Mouse (Mus musculus): ENCODE data around the gene Pcna. TPM values are rescaled to one million over a fixed set of nuclear protein-coding genes. Genes with fewer than 3 reads are reported as not detected.
"Not testable (repeated sequence)": the region's sequence is repeated elsewhere in the genome, so short reads cannot be mapped to it uniquely, and the experiment has no call there.

Gene Pcna
- polyA plus RNA-seq, 1 experiment = 203 TPM

- peak within 1 kb of the TSS; percentile 85 for H3K4me3 ChIP-seq (ENCODE audit: insufficient read depth, low read length)
- no peak within 1 kb of the TSS; the same call in 1 of the 2 replicates for H3K27ac ChIP-seq (ENCODE audit: insufficient read depth, low read length)
- peak; percentile 89 for TF ChIP-seq CTCF (IDR thresholded peaks at IDR 0.05; ENCODE audit: borderline replicate concordance, insufficient read depth, low read length)
- peak; percentile 69 for TF ChIP-seq POLR2A (IDR thresholded peaks at IDR 0.05; ENCODE audit: low read depth, low read length)
- peaks cover 3% of the 10 kb centered on the region; the same call in 1 of the 2 replicates for H3K4me1 ChIP-seq (ENCODE audit: control insufficient read depth, insufficient read depth, low read length)
Observed at GRCm38 (mm10) chr2:132262879-132263398, 9.8 kb upstream of the Pcna start, which contains the start of gene Cds2. Gene Cds2 (plus strand): TSS chr2:132263148.

- peaks cover 3% of the 10 kb centered on the region; the same call in 1 of the 2 replicates for H3K4me1 ChIP-seq (ENCODE audit: control insufficient read depth, insufficient read depth, low read length)
- TF ChIP-seq CTCF (IDR thresholded peaks at IDR 0.05; ENCODE audit: borderline replicate concordance, insufficient read depth, low read length) = no peak
- no peak for TF ChIP-seq POLR2A (IDR thresholded peaks at IDR 0.05; ENCODE audit: low read depth, low read length)
- H3K27ac ChIP-seq (ENCODE audit: insufficient read depth, low read length) = no peak overlapping the region
- no peak overlapping the region for H3K4me3 ChIP-seq (ENCODE audit: insufficient read depth, low read length)
Observed at GRCm38 (mm10) chr2:132262175-132262574, 9.1 kb upstream of the Pcna start.

- Histone ChIP-seq H3K4me1 (ENCODE audit: control insufficient read depth, insufficient read depth, low read length) (no peaks in the 10 kb centered on the region), H3K27ac (ENCODE audit: insufficient read depth, low read length) (no peak overlapping the region), H3K4me3 (ENCODE audit: insufficient read depth, low read length) (no peak overlapping the region)
- no peak for TF ChIP-seq CTCF (IDR thresholded peaks at IDR 0.05; ENCODE audit: borderline replicate concordance, insufficient read depth, low read length)
- TF ChIP-seq POLR2A (IDR thresholded peaks at IDR 0.05; ENCODE audit: low read depth, low read length) = no peak
Observed at GRCm38 (mm10) chr2:132260601-132261000, 7.5 kb upstream of the Pcna start.

- H3K4me1 ChIP-seq (ENCODE audit: control insufficient read depth, insufficient read depth, low read length) = no peaks in the 10 kb centered on the region
- H3K27ac ChIP-seq (ENCODE audit: insufficient read depth, low read length) = no peak overlapping the region
- TF ChIP-seq CTCF (IDR thresholded peaks at IDR 0.05; ENCODE audit: borderline replicate concordance, insufficient read depth, low read length) = no peak
- TF ChIP-seq POLR2A (IDR thresholded peaks at IDR 0.05; ENCODE audit: low read depth, low read length) = no peak
- H3K4me3 ChIP-seq (ENCODE audit: insufficient read depth, low read length) = no peak overlapping the region
Observed at GRCm38 (mm10) chr2:132257350-132258068, 4.4 kb upstream of the Pcna start.

GRCm38 (mm10) chr2:132253603-132254002, 489 bp upstream of the Pcna start:
- H3K27ac ChIP-seq (ENCODE audit: insufficient read depth, low read length) = no peak overlapping the region
- TF ChIP-seq CTCF (IDR thresholded peaks at IDR 0.05; ENCODE audit: borderline replicate concordance, insufficient read depth, low read length) (no peak), POLR2A (IDR thresholded peaks at IDR 0.05; ENCODE audit: low read depth, low read length) (no peak)

GRCm38 (mm10) chr2:132251911-132252310, 1.2 kb downstream of the Pcna start:
- Histone ChIP-seq H3K4me3 (ENCODE audit: insufficient read depth, low read length) (peak overlapping the region; percentile 97), H3K27ac (ENCODE audit: insufficient read depth, low read length) (no peak overlapping the region)
- TF ChIP-seq CTCF (IDR thresholded peaks at IDR 0.05; ENCODE audit: borderline replicate concordance, insufficient read depth, low read length) (no peak), POLR2A (IDR thresholded peaks at IDR 0.05; ENCODE audit: low read depth, low read length) (no peak)

More at GRCm38 (mm10) chr2:132253603-132254002, 489 bp upstream of the Pcna start:
- Histone ChIP-seq H3K4me3 (ENCODE audit: insufficient read depth, low read length) (peak overlapping the region; percentile 37), H3K4me1 (ENCODE audit: control insufficient read depth, insufficient read depth, low read length) (no peaks in the 10 kb centered on the region; the same call in 1 of the 2 replicates)

GRCm38 (mm10) chr2:132247539-132248313, 5.4 kb downstream of the Pcna start, which contains the start of gene Tmem230:
Gene Tmem230 (minus strand): TSS chr2:132247807.
- H3K4me1 ChIP-seq (ENCODE audit: control insufficient read depth, insufficient read depth, low read length) = no peaks in the 10 kb centered on the region; the same call in 1 of the 2 replicates

More at GRCm38 (mm10) chr2:132251911-132252310, 1.2 kb downstream of the Pcna start:
- no peaks in the 10 kb centered on the region; the same call in 1 of the 2 replicates for H3K4me1 ChIP-seq (ENCODE audit: control insufficient read depth, insufficient read depth, low read length)

GRCm38 (mm10) chr2:132243370-132243769, 9.7 kb downstream of the Pcna start:
- no peak overlapping the region for H3K4me3 ChIP-seq (ENCODE audit: insufficient read depth, low read length)
- H3K4me1 ChIP-seq (ENCODE audit: control insufficient read depth, insufficient read depth, low read length) = no peaks in the 10 kb centered on the region
- TF ChIP-seq CTCF (IDR thresholded peaks at IDR 0.05; ENCODE audit: borderline replicate concordance, insufficient read depth, low read length) (no peak), POLR2A (IDR thresholded peaks at IDR 0.05; ENCODE audit: low read depth, low read length) (no peak)
- H3K27ac ChIP-seq (ENCODE audit: insufficient read depth, low read length) = no peak overlapping the region

More at GRCm38 (mm10) chr2:132247539-132248313, 5.4 kb downstream of the Pcna start, which contains the start of gene Tmem230:
- H3K4me3 ChIP-seq (ENCODE audit: insufficient read depth, low read length) = peak within 1 kb of the TSS; percentile 58
- peak within 1 kb of the TSS; percentile 63 for H3K27ac ChIP-seq (ENCODE audit: insufficient read depth, low read length)
- TF ChIP-seq CTCF (IDR thresholded peaks at IDR 0.05; ENCODE audit: borderline replicate concordance, insufficient read depth, low read length) (no peak), POLR2A (IDR thresholded peaks at IDR 0.05; ENCODE audit: low read depth, low read length) (peak; percentile 74)

- H3K4me3 ChIP-seq (ENCODE audit: insufficient read depth, low read length); H3K4me1 ChIP-seq (ENCODE audit: control insufficient read depth, insufficient read depth, low read length); H3K27ac ChIP-seq (ENCODE audit: insufficient read depth, low read length): not testable (repeated sequence)
Observed at GRCm38 (mm10) chr2:132240457-132240856, 12.7 kb downstream of the Pcna start.

- not testable (repeated sequence) for H3K27ac ChIP-seq (ENCODE audit: insufficient read depth, low read length); H3K4me3 ChIP-seq (ENCODE audit: insufficient read depth, low read length); H3K4me1 ChIP-seq (ENCODE audit: control insufficient read depth, insufficient read depth, low read length)
Observed at GRCm38 (mm10) chr2:132239434-132239833, 13.7 kb downstream of the Pcna start.

Data from embryonic fibroblast, embryonic 13.5 days (primary cell).